Mouse (Mus musculus) bone marrow, adult 2 months (tissue): ENCODE measurements around the gene Gm17728. TPM values are rescaled to one million over a fixed set of nuclear protein-coding genes. Genes with fewer than 3 reads are reported as not detected.
"Not testable (repeated sequence)": the region's sequence is repeated elsewhere in the genome, so short reads cannot be mapped to it uniquely, and the experiment has no call there.

Source experiments
- H3K27ac ChIP-seq: fragments of 200-500 bp; 2 replicates; pipeline ENCODE4 v1.5.1; 2012; ENCODE audit warnings: low read depth, mild to moderate bottlenecking, control low read depth, inconsistent platforms, low read length; ENCODE audit not compliant: control insufficient read depth, poor library complexity, insufficient read depth
- H3K4me1 ChIP-seq: fragments of 200-500 bp; 2 replicates; pipeline ENCODE4 v1.6.1; 2011; ENCODE audit warnings: low read length; ENCODE audit not compliant: control insufficient read depth, insufficient read depth
- H3K4me3 ChIP-seq: fragments of 200-500 bp; replicated peaks from 2 replicates; pipeline ENCODE3; 2011; ENCODE audit warnings: mild to moderate bottlenecking, low read depth, low read length, control low read depth; ENCODE audit not compliant: control insufficient read depth
- CTCF ChIP-seq: fragments of 200-500 bp; IDR thresholded peaks from 2 replicates; pipeline ENCODE4 v1.5.1; 2011; ENCODE audit warnings: low read length, control low read depth; ENCODE audit not compliant: control insufficient read depth, insufficient read depth
- POLR2A ChIP-seq: fragments of 200-500 bp; IDR thresholded peaks from 2 replicates; pipeline ENCODE4 v1.6.1; 2011; ENCODE audit warnings: low read depth, mild to moderate bottlenecking, control low read depth, low read length, borderline replicate concordance; ENCODE audit not compliant: control insufficient read depth
- WGBS: fragments of 180-500 bp; shearing (Covaris S2); methylation state at CpG from one replicate; pipeline ENCODE4 v1.1.7; 2018; 5-methylcytosine and 5-hydroxymethylcytosine counted together
- polyA plus RNA-seq: library from polyadenylated mRNA; stranded (reverse); fragments of >200 nt; gene quantifications from 2 replicates; pipeline ENCODE4 v1.2.4, GENCODE M21; 2011; ENCODE audit warnings: low replicate concordance; ENCODE audit not compliant: missing spikeins, insufficient read depth, insufficient read length

The Gm17728 gene
- not detected in 2 replicates for polyA plus RNA-seq

DNA sequence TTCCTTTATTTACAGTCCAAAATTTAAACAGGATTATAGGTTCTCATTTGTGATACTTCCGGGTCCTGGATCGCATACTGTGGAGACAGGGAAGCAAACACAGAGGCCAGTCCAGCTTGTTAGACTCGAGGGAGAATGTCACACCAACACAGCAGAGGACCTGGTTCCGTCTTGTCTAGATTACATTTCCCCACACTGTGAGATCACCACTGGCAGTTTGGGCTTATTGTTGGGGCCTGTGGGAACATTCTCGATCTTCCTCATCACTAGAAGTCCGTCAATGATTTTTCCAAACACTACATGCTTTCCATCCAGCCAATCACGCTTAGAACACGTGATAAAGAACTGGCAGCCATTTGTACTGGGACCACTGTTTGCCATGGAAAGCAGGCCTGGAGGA is at the start of gene Gm17728:
Gm17728 (plus strand) TSS at position 301 of the 400 bp plus-strand sequence.
- WGBS: 83% methylated on average over 8 of the region's 8 CpGs
- H3K4me3 ChIP-seq, H3K4me1 ChIP-seq, H3K27ac ChIP-seq: not testable (repeated sequence)

DNA sequence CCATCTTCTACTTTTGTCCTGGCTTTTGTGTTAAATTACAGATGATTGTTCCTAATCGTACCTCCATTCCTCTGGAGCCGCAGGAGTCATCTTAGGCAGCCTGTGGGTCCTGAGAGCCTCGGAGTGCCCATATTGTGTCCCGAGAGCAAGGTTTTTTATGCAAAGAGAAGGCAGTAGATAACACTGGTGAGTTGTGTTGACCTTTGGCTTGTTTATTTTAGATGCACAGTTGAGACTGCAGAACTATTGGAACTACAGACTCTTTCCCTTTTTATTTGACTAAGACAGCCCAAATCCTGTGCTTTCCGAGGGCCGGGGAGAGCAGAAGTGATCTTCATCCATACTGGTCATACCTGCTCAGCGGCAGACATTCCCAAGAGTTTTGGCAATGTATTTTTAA is 24.4 kb upstream of the Gm17728 start:
- H3K4me1 ChIP-seq: no peaks in the 10 kb centered on the region
- TF ChIP-seq CTCF: no peak
- 82% methylated on average over 7 of the region's 7 CpGs for WGBS
- no peak overlapping the region for H3K4me3 ChIP-seq
- H3K27ac ChIP-seq: no peak overlapping the region

DNA sequence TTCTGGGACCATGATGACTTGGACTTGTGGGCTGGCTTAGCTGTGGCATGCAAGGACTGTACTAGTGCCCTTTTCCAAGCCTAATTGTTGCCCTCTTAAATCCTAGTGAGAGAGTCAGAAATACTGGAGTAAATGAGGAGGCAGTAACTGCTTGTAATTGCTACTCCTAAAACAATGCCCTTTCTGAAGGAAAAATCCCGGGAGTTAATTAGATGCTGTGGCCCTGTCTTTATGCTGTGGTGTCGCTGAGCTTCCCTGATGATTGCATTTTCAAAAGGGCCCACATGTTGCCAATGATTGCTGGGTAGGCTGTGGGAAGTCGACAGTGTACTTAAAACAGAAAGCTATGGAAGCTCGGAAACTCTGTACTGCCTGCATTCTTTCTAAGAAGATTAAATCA is 23.3 kb upstream of the Gm17728 start:
- TF ChIP-seq POLR2A (no peak), CTCF (no peak)
- WGBS: 62% methylated on average over 4 of the region's 4 CpGs

DNA sequence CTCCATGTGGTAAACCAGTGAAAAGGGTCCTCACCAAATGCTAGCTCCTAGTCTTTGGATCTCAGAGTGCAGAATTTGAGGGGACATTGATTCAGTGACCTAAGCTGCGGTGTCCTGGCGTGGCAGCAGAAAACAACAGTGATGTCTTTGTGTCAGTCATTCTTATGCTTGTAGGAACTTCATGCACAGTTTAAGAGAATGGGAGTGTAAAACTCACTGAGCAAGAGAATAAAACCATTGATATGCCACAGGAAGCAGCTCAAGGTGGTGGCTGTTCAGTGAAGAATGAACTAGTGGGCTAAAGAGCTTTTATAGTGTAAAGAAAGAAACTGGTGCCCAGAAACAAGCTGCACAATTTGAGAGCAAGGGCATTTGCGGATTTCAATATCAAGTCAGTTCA is 17.9 kb upstream of the Gm17728 start:
- Histone ChIP-seq H3K4me3 (no peak overlapping the region), H3K4me1 (no peaks in the 10 kb centered on the region), H3K27ac (no peak overlapping the region)
- TF ChIP-seq POLR2A: no peak
- 78% methylated on average over 3 of the region's 3 CpGs for WGBS

More for the DNA sequence above, 23.3 kb upstream of the Gm17728 start:
- H3K4me3 ChIP-seq: no peak overlapping the region
- no peak overlapping the region for H3K27ac ChIP-seq
- no peaks in the 10 kb centered on the region for H3K4me1 ChIP-seq

DNA sequence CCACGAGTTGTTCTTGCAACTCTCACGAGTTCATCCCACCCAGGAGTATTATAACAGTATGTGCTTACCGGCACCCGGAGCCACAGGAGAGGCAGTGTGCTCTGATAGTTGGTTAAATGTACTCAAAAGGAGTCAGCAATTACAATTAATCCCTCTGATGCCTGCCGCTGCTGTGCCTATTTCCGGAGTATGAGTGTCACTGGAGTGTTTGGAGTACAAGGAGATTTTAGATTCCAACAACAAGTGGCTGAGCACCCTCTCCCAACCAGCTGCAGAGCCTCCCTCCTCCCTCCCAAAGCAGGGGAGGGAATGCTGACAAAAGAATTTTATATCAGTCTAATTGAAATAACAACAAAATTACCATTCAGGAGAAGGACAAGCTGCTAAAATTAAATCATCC is 14.2 kb upstream of the Gm17728 start:
- Histone ChIP-seq H3K4me3 (no peak overlapping the region), H3K27ac (no peak overlapping the region), H3K4me1 (no peaks in the 10 kb centered on the region)
- TF ChIP-seq POLR2A (no peak), CTCF (no peak)
- 73% methylated on average over 6 of the region's 6 CpGs for WGBS

DNA sequence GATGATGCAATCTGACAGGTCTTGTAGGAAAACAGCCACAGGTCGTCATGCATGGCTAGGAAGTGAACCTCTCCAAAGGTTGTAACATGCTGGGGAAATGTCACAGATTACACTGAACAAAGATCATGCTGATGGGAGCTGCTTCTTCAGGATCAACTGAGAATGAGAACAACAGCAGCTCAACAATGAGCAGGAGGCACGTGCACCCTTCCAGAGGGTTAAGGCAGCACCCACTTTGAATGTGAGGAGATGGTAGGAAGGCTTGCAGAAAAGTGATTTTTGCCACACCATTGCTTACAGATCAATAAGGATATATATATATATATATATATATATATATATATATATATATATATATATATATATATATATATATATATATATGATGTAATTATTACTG is 2.8 kb upstream of the Gm17728 start:
- TF ChIP-seq POLR2A (no peak), CTCF (no peak)
- Histone ChIP-seq H3K4me1 (no peaks in the 10 kb centered on the region), H3K27ac (no peak overlapping the region), H3K4me3 (no peak overlapping the region)
- 66% methylated on average over 2 of the region's 2 CpGs for WGBS

DNA sequence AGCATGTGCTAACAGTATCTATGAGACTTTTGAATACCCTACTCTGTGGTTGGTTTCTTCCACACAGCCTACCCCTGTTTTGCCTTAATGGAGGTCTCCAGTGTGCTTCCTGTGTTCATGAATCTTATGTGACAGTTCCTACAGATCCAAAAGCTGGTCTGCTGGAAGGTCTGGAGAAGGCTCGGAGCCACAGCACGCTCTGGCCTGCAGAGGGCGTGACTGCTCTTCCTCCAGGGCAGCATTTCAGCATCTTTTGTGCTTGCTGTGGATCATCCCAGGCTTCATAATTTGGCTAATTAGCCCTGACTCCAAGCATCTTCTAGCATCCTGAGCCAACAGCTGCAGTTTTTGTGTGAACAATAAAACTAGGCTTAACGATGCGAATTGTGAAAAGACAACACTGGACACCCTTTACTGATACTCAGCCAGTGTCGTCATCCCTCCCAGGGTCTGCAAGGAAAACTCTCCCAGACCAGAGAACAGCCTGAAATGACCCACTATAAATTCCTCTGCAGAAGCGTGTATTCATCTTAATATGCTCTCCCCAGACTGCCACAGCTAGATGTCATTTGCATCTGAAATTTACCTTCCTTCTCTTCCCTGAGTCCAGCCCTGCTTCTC is 6.6 kb downstream of the Gm17728 start:
- Histone ChIP-seq H3K4me1 (no peaks in the 10 kb centered on the region), H3K4me3 (no peak overlapping the region), H3K27ac (no peak overlapping the region)
- WGBS: 74% methylated on average over 7 of the region's 7 CpGs
- no peak for TF ChIP-seq CTCF
- TF ChIP-seq POLR2A: no peak

DNA sequence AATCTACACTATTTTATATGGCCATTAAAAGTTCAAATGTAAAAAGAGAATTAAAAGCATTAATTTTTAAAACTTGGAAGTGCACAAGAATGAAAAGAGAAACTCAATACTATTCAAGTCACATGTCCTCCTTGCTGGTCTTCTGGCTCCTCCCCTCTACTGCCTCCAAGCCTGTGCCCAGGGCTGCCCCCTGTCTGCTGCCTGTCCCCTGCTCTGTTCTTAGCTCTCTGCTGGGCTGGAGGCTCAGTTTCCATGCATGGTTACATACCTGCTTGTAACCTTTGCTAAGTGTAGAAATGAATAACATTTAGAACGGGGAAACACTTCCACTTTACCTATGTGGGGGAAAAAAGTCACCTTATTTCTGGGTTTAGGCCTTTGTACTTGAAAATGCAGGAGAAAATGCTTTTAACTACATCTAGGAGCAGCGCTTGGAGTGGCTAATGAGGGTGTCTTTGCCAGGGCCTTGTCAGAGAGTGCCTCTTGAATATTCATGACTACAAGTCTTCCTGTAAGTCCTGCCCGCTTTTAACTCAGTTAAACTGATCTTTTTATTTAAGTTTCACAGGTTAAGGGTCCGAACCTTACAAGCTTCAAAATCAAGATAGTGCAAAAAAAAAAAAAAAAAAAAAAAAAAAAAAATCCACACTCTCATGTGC is 18.3 kb downstream of the Gm17728 start:
- H3K4me3 ChIP-seq: no peak overlapping the region
- 69% methylated on average over 4 of the region's 4 CpGs for WGBS
- H3K4me1 ChIP-seq: no peaks in the 10 kb centered on the region
- H3K27ac ChIP-seq: no peak overlapping the region
- TF ChIP-seq CTCF: no peak
- TF ChIP-seq POLR2A: no peak

DNA sequence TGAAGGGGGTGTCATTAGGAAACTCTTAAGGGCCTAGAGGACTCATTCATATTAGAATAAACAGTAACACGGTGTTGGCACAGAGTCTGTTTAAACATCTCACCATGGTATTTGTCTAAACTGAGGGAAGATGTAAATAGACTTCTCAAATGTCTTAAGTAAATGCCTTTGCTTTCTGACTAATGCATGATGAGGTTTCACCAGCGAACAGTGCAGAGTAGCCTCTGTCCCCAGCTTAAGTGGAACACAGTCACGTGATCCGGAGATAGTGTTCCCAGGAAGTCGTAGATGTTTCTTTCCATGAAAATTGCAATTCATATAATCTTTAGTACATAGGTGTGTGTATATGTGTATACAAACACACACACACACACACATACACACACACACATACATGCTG is 34.5 kb downstream of the Gm17728 start:
- Histone ChIP-seq H3K4me1 (no peaks in the 10 kb centered on the region), H3K4me3 (no peak overlapping the region), H3K27ac (no peak overlapping the region)
- WGBS: 87% methylated on average over 5 of the region's 5 CpGs
- TF ChIP-seq POLR2A: no peak
- TF ChIP-seq CTCF: no peak
